Mouse (Mus musculus): ENCODE measurements around the gene Nell2.

DNA sequence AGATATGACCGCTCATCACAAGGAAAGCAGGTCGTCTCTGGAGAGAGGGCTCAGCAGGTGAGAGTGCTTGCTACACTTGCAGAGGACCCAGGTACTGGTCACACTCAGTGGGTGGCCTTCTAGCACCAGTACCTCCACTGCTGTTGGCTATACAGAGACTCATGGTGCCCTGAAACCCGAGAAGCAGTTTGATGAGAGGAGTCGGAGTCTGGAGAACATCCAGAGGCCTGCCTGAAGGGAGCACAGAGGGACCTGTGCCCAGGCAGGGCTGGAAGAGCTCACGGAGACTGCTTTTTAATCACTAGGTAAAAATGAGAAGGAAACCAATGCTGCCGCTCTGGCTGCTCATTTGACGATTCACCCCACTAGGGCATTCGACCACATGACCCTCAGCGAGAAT lies 271.2 kb downstream of the Nell2 start:
- TF ChIP-seq POLR2A (IDR thresholded peaks at IDR 0.05; ENCODE audit: low read depth, low read length) (no peak), CTCF (IDR thresholded peaks at IDR 0.05; ENCODE audit: extremely low read depth, insufficient read depth, insufficient read length, insufficient replicate concordance) (no peak)
